Mouse (Mus musculus) ES-CJ7 (cell line): ENCODE measurements around the gene Cbr2.

Experiments used
- DNase-seq: peaks from one replicate; pipeline ENCODE4 v3.0.0; 2011; ENCODE audit warnings: low read depth, low spot score

The Cbr2 gene

GRCm38 (mm10) chr11:120711980-120712604 lies 19.8 kb downstream of the Cbr2 start:
- no peak for DNase-seq

GRCm38 (mm10) chr11:120710672-120711071 lies 21.2 kb downstream of the Cbr2 start:
- DNase-seq = no peak

DNA sequence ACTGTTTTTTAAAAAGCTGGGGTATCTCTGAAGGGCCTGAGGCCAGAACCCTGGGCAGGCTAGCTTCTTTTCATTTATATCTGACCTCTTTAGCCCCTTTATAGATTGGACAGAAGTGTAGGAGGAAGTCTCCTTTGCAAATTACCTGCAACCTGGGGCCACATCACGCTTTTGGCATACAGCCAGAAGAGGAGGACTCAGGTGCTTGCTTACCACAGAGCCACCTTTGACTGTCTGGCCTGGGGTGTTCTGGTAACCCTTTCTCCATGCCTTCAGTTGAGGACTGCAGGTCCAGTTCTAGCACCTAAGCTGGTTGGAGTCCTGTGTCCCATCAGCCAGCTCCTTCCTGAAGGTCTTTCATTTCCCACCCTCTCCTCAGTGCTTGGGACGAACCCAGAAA lies 22.4 kb downstream of the Cbr2 start:
- DNase-seq = no peak

- no peak for DNase-seq
These were observed 23.9 kb downstream of the Cbr2 start for GRCm38 (mm10) chr11:120707969-120708368.

DNA sequence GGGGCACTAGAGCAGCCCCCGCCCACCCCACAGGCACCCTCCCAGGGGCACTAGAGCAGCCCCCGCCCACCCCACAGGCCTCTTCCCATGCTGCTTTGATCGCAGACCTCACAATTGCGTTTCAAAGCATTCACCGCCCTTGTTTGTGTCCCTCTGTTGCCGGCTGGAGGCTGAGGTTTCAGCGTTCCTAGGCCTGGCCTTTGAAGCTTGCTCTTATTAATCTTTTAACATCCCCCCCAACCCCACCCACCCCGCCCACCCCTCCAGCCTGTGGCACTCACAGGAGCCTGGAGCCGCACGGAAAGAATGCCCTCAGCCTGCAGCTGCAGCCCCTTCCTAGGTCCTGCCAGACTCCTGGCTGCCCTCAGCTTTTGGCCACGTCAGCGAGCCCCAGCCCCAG lies 24.7 kb downstream of the Cbr2 start:
- peak; percentile 71 for DNase-seq

- DNase-seq = no peak
These were observed 25.8 kb downstream of the Cbr2 start for GRCm38 (mm10) chr11:120706120-120706519.

DNA sequence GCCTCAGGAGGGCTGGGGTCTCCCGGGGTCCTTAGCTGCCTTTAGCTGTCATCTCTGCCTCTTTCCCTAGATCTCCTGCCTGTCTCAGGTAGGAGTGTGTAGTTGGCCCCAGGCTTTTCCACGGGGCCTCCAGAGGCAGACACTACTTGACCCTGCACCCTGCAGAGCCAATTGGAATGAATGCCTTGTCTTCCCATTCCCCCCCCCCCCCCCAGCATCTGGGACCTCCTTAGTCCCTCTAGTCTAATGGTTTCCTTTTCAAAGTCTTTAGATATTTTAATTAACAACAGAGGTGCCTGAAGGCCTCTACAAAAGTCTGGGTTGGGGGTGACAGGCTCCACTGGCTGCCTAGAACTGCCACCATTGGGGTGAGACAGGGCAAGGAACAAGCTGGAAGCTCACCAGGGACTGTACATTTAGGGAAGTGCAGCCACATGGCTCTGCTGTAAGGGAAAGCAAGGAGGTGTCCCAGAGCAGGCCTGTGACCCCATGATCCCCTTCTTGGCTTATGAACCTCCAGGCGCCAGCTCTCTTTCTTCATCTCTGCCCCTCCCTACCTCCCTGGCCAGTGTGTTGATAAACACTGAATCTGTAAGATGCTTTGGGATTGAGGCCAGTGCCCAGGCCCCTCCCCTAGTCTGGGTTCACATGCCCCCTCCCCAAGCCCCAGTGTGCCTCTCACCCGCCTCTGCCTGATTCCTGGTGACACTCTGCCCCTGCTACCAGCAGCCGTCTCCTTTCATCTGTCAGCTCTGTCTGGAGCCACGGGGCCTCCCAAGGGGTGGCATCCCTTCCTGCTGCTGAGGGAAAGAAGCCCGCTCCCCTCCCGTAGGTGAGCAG lies 27.2 kb downstream of the Cbr2 start:
- peak; percentile 72 for DNase-seq

GRCm38 (mm10) chr11:120703696-120704454 lies 28.0 kb downstream of the Cbr2 start:
- DNase-seq = no peak

DNA sequence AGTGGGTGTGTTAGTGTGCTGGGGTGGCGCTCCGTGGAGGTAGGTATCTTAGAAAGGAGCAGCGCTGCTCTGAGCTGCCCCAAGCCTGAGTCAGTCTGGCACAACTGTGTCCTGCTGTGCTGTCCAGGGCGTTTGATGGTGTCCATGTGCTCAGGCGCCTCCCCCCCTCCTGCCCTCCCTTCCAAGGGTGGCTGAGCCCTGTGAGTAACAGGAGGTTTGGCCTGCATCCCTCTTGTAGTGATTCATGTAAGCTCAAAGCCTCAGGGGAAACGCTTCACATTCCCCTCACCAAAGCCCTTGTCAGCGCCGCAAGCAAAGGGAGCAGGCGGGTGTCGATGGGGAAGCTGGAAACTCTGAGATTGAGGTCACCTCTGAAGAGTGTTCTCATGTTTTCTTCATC lies 34.2 kb downstream of the Cbr2 start:
- DNase-seq = no peak

- peak; percentile 67 for DNase-seq
These were observed 35.3 kb downstream of the Cbr2 start for GRCm38 (mm10) chr11:120696568-120696967.

GRCm38 (mm10) chr11:120695641-120696040 lies 36.3 kb downstream of the Cbr2 start:
- DNase-seq = no peak

GRCm38 (mm10) chr11:120695184-120695583 lies 36.7 kb downstream of the Cbr2 start:
- no peak for DNase-seq

GRCm38 (mm10) chr11:120693461-120693860 lies 38.5 kb downstream of the Cbr2 start:
- no peak for DNase-seq

DNA sequence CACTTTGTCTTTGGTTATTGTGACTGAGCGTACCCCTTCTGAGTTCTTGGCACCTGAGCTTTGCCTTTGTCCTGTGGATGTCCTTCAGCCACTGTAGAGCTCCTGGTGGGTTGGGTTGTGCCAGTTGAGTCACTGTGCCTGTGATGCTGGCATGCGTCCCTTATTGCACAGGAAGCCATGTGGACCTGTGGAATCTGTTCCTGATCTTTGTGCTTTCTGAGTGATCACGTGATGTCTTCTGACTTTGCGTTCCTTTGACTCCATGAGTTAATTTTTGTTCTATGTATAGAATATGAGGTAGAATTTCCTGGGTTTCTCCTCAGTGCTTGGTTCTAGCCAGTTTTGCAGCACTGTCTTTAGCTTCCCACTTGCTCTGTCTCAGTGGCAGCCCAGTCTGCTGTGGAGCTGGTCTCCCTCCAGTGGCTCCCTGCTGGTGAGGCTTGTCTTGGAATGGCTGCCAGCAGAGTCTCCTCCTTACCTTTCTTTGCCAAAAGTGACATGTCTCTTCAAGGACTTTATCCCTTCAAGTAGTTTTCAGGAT lies 39.4 kb downstream of the Cbr2 start:
- no peak for DNase-seq

- DNase-seq = no peak
These were observed 42.5 kb downstream of the Cbr2 start for GRCm38 (mm10) chr11:120689365-120689764.

DNA sequence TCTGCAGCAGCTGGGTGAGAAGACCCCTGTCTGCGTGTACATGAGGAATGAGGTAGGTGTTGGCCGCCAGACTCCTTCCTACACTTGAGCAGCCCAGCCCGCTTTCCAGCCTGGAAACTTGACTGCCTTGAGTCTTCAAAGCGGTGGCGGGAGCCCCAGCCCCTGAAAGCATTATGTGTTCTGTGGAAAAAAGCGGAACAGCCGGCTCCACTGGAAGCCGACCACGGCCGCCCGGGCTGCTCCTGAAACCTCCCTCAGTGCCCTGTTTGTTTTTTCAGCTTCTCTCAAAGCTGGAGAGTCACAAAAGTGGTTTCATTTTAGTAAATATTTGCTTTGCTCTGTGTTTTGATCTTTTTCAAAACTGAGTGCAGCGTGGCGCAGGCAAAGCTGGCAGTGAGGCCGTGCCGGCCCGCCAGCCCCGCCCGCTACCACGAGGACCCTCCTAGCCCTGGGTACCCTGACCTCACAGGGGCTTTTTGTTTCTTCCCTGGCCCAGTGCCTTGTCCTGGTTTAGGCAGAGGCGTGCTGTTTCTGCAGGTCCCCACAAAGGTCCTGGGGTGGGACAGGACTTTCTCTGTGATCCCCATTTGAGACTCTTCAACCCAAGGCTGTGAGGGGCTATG lies 45.2 kb downstream of the Cbr2 start:
- no peak for DNase-seq

GRCm38 (mm10) chr11:120684660-120685059 lies 47.3 kb downstream of the Cbr2 start:
- no peak for DNase-seq

DNA sequence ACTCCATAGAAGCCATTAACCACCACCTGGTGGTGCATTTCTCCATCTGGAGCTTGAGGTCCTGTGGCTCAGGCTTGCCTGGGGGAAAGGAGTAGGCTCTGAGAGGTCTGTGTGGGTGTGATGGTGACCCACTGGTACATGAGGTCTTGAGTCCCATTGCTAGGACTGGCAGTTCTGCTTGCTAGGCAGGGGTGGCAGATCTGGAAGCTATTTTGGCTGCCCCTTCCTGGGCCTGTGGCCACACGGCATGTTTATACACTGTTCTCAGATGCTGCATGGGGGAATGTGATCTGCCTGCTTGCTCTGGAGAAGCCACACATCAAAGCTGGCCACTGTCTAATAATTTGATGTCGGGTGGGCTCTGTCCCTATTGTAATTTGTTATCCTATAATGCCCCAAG lies 47.8 kb downstream of the Cbr2 start:
- DNase-seq = no peak

DNA sequence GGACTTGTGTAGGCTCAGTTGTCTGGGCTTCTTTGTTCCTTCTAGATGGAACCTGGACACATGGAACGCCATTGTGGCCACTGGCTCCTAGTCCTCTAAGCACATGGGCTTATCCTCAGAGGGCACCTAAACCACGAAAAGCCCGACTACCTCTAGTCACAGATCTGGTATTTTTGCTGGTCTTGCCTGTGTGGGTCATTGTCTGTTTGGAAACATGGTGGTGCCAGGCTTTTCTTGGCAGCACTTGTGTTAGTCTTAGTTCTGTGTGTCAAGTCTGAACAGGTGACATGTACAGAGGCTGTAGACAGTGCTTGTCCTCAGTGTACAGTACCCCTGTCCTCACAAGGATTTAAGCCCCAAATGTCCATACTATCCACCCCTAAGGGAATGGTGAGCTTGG lies 48.4 kb downstream of the Cbr2 start:
- no peak for DNase-seq

- DNase-seq = no peak
These were observed 49.2 kb downstream of the Cbr2 start for GRCm38 (mm10) chr11:120682683-120683082.

DNA sequence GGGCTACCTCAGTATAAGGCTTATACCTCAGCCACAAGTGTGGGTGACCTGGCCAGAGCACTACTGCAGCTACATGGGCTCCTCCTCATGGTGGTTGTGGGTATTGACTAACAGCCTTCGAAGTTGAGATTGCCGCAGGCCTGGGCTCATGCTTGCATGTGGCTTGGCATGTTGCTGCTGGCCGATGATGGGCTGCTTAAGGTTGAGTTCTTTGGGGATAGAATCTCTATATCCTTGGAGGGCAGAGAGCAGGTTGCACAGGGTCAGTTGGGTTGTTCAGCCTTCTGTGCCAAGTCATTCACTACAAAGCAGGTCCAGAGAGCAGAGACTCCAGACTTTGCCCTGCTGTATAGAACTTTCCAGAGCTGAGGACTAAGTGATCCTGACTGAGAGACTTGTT lies 52.0 kb downstream of the Cbr2 start:
- DNase-seq = peak; percentile 66
